Mouse (Mus musculus): ENCODE data around the gene Tbc1d2b.

Gene Tbc1d2b

DNA sequence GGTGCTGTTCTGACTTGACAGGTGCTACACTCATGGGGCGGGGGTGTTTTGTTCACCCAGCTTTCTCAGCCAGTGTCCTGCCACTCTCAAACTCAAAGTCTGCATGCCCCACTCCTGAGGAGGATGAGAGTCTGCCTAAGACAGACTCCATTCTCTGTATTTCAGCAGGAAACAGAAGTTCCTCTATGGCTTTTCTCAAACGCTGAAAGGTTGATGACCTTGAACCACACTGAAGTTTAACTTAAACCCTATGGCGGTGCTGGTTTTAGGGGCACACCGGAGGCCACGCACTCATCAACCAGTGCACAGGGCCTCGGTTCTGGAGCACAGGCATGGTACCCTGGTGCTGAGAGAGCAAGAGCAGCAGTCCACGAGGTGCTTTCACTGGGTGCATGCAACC is 13.4 kb downstream of the Tbc1d2b start:
- DNase-seq (ENCODE audit: low read depth, low spot score): no peak
- no peaks in the 10 kb centered on the region for H3K27me3 ChIP-seq (ENCODE audit: control insufficient read depth, insufficient read depth, low read length, poor library complexity, severe bottlenecking)
- no peaks in the 10 kb centered on the region for H3K36me3 ChIP-seq (ENCODE audit: control insufficient read depth, insufficient read depth, low read length, poor library complexity, severe bottlenecking)

DNA sequence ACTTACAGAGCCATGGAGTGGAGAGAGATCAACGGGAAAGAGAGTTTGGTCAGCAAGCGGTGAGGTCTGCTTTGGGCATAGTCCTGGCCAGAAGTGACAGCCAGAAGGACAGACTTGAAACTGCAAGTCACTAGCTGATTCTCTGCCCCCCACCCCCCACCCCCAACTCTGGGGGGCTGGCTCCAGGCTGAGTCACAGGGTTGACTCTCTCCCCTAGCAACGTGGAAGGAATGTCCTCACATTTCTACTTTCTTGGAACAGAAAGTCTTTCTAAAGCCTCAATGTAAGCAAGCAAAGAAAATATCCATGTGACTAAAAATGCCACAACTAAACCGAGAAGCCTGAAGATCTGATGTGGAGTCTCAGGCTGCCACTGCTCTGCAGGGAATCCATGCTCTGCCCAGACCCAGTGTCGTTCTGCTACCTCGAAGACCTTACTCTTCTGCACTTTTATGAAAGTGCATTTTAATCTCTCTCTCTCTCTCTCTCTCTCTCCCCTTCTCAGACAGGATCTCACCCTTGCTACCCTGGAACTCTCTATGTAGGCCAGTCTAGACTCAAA is 14.7 kb downstream of the Tbc1d2b start:
- no peak for DNase-seq (ENCODE audit: low read depth, low spot score)
- Histone ChIP-seq H3K36me3 (ENCODE audit: control insufficient read depth, insufficient read depth, low read length, poor library complexity, severe bottlenecking) (no peaks in the 10 kb centered on the region), H3K27me3 (ENCODE audit: control insufficient read depth, insufficient read depth, low read length, poor library complexity, severe bottlenecking) (no peaks in the 10 kb centered on the region)

DNA sequence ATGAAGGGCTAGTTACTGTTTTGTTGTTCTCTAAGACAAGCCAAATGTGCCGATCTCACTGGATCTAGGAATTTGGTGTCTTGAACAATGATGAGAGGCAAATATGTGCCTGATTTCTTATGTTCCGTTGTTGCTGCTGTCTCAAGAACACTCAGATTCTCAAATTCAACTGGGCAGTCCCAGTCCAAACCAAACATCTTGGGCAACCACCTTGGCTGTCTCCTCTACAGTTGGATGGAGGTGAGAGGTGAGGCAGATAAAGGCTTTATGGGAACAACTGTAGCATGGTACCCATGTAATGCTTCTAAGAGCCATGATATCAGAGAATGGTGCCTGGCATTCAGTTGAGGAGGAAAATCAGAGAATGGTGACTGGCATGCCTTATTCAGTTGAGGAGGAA is 17.4 kb downstream of the Tbc1d2b start:
- no peaks in the 10 kb centered on the region for H3K36me3 ChIP-seq (ENCODE audit: control insufficient read depth, insufficient read depth, low read length, poor library complexity, severe bottlenecking)
- no peak for DNase-seq (ENCODE audit: low read depth, low spot score)
- no peaks in the 10 kb centered on the region for H3K27me3 ChIP-seq (ENCODE audit: control insufficient read depth, insufficient read depth, low read length, poor library complexity, severe bottlenecking)

DNA sequence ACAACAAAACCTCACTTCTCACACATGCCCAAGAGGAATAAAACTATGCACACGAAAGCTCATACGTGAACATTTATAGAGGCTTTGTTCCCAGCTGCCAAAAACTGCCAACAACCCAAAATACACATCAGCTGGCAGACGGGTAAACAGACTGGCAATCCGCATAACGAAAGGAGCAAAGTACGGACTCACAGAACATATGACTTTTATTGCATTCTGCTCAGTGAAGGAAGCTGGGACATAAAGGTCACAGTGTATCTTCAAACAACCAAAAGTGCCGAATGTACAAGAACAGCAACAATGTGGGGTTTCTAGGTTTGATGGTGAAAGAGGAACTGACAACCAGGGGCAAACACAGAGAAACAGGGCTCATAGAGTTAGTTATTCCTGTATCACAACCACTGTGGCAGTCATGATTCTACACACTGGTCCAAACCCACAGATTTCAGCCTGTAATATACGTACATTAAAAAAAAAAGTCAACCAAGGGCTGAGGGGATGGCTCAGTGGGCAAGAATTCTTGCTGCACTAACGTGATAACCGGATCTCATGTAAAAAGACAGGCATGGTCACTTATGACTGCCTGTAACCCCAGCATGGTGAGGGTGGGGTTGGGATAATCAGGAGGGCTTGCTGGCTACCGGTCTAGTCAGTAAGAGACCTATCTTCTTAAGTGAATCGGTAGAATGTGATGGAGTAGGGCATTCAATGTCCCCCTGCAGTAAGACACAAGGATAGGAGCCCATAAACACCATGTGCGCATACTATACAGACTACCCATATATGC is 19.4 kb downstream of the Tbc1d2b start:
- DNase-seq (ENCODE audit: low read depth, low spot score): no peak
- H3K36me3 ChIP-seq (ENCODE audit: control insufficient read depth, insufficient read depth, low read length, poor library complexity, severe bottlenecking): no peaks in the 10 kb centered on the region
- H3K27me3 ChIP-seq (ENCODE audit: control insufficient read depth, insufficient read depth, low read length, poor library complexity, severe bottlenecking): no peaks in the 10 kb centered on the region

DNA sequence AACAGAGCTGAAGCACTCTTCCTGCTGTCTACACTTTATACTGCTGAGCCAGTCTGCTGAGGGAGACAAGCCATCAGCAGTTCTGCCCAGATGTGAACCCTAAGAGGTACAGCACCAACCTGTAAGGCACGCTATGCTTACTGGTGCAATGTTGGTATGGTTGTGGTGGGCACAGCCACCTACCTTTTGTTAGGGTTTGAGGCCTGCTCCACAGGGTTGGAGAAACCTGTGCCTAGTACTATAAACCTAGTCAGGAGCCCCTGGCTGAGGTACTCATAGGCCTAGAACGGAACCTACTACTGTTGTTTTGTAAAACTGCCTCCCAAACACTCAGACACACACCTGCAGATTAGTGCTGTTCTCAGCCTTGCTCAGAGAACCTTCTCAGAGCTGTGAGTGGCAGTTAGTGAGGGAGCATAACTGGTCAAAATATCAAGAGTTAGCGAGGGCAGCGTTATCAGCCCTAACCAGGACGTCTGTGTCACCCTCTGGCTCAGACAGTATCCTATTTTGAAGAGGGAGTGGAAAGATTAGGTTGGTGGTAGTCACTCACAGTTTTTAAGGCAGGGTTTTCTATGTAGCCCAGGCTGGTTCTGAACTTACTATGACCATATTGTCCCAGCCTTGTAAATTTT is 20.3 kb downstream of the Tbc1d2b start:
- no peak for DNase-seq (ENCODE audit: low read depth, low spot score)
- H3K36me3 ChIP-seq (ENCODE audit: control insufficient read depth, insufficient read depth, low read length, poor library complexity, severe bottlenecking): no peaks in the 10 kb centered on the region
- no peaks in the 10 kb centered on the region for H3K27me3 ChIP-seq (ENCODE audit: control insufficient read depth, insufficient read depth, low read length, poor library complexity, severe bottlenecking)

DNA sequence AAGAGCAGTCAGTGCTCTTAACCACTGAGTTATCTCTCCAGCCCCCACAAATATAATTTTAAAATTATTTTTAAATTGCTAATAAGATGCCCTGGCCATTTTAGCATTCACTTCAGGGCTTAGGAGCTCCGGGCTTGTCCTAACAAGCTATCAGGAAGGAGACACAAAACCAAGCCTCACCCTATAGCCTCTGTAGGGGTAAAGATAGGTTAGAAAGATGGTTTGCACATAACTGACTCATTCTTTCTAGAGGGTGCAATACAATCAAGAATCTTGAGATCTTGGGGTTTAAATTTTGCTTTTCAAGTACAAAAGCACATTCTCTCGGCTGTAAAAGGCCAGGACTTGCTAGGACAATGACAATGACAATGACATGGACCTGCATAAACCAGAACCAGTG is 21.6 kb downstream of the Tbc1d2b start:
- H3K36me3 ChIP-seq (ENCODE audit: control insufficient read depth, insufficient read depth, low read length, poor library complexity, severe bottlenecking): no peaks in the 10 kb centered on the region
- DNase-seq (ENCODE audit: low read depth, low spot score): no peak
- H3K27me3 ChIP-seq (ENCODE audit: control insufficient read depth, insufficient read depth, low read length, poor library complexity, severe bottlenecking): no peaks in the 10 kb centered on the region

DNA sequence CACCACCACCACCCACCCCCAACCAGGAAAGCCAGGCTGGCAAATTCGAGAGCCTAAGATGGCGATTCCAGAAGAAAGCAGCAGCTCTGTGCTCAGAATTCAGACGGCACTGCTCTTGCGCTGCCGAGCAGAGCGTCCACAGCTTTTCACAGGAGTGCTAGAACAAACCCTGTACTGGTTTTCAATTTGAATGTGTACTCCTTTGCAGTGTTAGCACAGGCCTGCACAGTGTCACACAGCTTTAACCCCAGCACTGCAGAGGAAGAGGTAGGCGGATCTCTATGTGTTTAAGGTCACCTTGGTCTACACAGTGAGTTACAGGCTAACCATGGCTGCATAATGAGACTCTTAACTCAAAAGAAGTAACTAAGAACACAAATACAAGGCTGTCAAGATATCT is 22.3 kb downstream of the Tbc1d2b start:
- Histone ChIP-seq H3K36me3 (ENCODE audit: control insufficient read depth, insufficient read depth, low read length, poor library complexity, severe bottlenecking) (no peaks in the 10 kb centered on the region), H3K27me3 (ENCODE audit: control insufficient read depth, insufficient read depth, low read length, poor library complexity, severe bottlenecking) (no peaks in the 10 kb centered on the region)
- no peak for DNase-seq (ENCODE audit: low read depth, low spot score)

DNA sequence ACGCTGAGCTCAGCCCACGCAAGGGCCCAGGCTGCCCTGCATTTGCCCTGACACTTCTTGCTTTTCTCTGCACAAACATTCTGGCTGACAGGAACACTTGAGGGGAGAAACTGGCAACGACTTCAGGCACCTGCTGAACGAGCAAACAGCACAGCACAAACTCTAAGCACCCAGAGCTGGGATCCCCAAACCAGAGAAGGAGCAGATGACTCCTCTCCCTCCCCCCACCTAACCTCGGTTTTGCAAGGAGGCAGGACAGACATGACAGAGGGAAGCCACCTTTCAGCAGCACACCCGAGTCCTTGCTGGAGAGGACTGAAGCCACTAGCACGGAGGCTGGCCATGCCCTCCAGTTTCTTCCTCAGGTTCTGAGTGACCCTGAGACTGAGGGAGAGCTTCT is 23.3 kb downstream of the Tbc1d2b start:
- H3K27me3 ChIP-seq (ENCODE audit: control insufficient read depth, insufficient read depth, low read length, poor library complexity, severe bottlenecking): no peaks in the 10 kb centered on the region
- H3K36me3 ChIP-seq (ENCODE audit: control insufficient read depth, insufficient read depth, low read length, poor library complexity, severe bottlenecking): no peaks in the 10 kb centered on the region
- DNase-seq (ENCODE audit: low read depth, low spot score): no peak

DNA sequence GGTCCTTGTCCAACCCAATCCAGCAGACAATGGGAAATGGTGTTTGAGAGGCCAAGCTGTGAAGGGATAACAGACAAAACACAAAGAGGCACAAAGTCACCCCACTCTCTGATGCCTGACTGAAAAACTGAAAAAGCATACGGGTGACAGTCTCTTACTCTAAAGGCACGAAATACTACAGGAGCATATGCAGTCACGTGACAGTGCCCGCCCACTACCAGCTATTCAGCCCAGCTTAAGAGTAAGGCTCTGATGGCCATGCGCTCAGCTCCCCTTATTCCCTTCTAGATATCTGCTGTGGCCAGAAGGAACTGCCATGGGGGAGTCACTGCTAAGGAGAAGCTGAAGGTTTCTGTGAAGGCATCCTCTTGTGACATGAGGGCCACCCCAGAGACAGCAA is 24.8 kb downstream of the Tbc1d2b start:
- H3K36me3 ChIP-seq (ENCODE audit: control insufficient read depth, insufficient read depth, low read length, poor library complexity, severe bottlenecking): no peaks in the 10 kb centered on the region
- H3K27me3 ChIP-seq (ENCODE audit: control insufficient read depth, insufficient read depth, low read length, poor library complexity, severe bottlenecking): no peaks in the 10 kb centered on the region
- DNase-seq (ENCODE audit: low read depth, low spot score): no peak

DNA sequence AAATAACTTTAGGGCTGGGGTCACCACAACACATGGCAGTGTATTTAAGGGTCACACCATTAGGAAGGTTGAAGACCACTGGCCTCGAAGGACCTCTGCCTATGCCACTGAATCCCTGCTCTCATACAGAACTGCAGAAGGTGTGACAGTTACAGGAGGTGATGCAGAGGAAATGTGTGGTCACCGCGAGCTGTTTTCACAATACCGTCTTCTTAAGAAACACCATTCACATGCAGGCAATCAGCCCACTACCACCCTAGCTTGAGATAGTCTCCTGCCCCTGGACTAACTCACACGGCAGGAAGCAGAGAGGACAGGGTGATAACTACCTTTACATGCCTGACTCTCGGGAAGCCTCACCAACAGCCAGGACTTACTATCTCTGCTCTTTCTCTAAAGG is 25.4 kb downstream of the Tbc1d2b start:
- H3K36me3 ChIP-seq (ENCODE audit: control insufficient read depth, insufficient read depth, low read length, poor library complexity, severe bottlenecking): no peaks in the 10 kb centered on the region
- no peaks in the 10 kb centered on the region for H3K27me3 ChIP-seq (ENCODE audit: control insufficient read depth, insufficient read depth, low read length, poor library complexity, severe bottlenecking)
- DNase-seq (ENCODE audit: low read depth, low spot score): no peak

DNA sequence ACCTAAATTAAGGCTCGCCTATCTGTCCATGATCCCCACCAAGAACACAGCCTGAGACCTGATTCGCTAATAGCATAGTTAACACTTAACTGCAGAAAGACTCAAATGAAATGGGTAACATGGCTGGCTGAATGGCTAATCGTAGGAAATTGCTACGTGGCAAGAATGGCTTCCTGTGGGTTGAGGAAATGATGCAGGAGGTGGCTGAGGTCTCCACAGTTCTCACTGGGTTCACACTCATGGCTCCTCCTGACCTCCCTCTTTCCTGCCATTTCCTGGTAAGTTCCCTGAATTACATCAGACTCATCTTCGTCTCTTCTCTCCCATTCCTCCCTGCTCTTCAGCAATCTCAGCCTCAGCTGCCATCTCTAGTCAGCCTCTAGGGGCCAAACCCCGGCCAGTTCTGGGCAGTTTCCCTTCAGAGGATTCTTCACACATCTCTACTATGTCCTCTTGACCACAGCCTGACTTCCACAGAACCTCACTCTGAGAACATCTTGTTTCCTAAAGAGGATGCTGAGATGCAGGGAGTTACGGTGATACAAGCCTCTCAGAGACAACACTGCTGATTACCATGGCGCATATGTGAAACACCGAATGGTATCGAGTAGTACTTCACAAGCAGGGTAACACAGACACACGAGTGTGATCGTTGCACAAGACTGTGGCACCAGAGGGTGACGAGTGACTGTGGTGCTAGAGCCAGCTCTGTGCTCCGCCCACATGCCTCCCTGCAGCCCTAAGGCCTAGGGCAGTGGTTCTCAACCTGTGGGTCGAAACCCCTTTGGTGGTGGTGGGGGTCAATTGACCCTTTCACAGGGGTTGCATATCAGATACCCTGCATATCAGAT is 26.1 kb downstream of the Tbc1d2b start:
- Histone ChIP-seq H3K27me3 (ENCODE audit: control insufficient read depth, insufficient read depth, low read length, poor library complexity, severe bottlenecking) (no peaks in the 10 kb centered on the region), H3K36me3 (ENCODE audit: control insufficient read depth, insufficient read depth, low read length, poor library complexity, severe bottlenecking) (no peaks in the 10 kb centered on the region)
- no peak for DNase-seq (ENCODE audit: low read depth, low spot score)

DNA sequence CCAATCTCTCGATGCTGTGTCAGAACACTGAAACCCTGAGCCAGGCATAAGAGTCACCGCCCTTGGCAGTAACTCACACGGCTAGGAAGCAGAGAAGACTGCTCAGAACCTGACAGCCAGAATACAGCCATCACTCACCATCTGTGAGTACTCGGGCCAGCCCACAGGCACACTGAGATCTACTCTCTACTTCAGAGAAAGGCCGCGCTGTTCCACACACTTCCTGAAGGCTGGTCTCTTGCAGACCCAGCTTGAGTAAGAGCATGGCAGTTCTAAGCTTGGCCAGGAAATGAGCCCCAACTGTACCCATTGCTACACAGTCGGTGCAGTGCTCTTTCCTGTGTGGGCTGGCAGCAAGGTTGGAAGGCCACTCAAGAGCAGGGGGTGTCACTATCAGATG is 27.7 kb downstream of the Tbc1d2b start:
- no peak for DNase-seq (ENCODE audit: low read depth, low spot score)
- Histone ChIP-seq H3K27me3 (ENCODE audit: control insufficient read depth, insufficient read depth, low read length, poor library complexity, severe bottlenecking) (no peaks in the 10 kb centered on the region), H3K36me3 (ENCODE audit: control insufficient read depth, insufficient read depth, low read length, poor library complexity, severe bottlenecking) (no peaks in the 10 kb centered on the region)

DNA sequence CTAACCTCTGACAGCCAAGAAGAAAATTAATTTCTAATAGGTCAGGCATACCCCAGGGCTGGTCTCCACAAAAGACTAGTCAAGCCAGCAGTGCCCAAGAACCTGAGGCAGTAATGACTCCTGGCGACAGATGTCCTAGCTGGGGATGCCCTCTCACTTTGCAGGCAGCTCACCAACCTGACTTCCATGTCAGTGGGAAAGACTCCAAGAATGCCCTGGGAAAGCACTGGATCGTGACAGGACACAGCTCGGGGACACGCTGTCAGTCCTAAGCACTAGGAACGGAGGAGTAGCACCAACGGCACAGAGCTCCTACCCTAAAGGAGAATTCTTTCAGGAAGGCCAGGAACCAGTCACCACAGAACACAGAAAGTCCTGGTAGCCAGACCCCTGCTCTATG is 28.3 kb downstream of the Tbc1d2b start:
- DNase-seq (ENCODE audit: low read depth, low spot score): no peak
- Histone ChIP-seq H3K36me3 (ENCODE audit: control insufficient read depth, insufficient read depth, low read length, poor library complexity, severe bottlenecking) (no peaks in the 10 kb centered on the region), H3K27me3 (ENCODE audit: control insufficient read depth, insufficient read depth, low read length, poor library complexity, severe bottlenecking) (no peaks in the 10 kb centered on the region)

DNA sequence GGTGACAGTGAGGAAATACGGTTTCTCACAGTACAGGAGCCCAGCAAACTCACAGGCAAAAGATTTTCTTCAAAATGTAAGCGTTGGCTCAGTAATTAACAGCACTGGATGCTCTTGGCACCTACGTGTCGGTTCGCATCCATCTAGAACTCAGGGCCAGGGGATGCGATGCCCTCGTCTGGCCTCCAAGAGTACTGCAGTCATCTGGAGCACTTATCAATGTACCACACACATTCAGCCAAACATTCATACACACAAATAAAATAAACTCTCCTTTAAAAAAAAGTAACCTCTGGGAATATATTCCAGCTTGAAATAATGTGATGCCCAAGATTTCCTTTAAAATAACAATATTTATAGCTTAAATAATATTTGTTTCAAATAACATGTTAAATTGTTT is 29.0 kb downstream of the Tbc1d2b start:
- no peaks in the 10 kb centered on the region for H3K36me3 ChIP-seq (ENCODE audit: control insufficient read depth, insufficient read depth, low read length, poor library complexity, severe bottlenecking)
- H3K27me3 ChIP-seq (ENCODE audit: control insufficient read depth, insufficient read depth, low read length, poor library complexity, severe bottlenecking): no peaks in the 10 kb centered on the region
- DNase-seq (ENCODE audit: low read depth, low spot score): no peak

DNA sequence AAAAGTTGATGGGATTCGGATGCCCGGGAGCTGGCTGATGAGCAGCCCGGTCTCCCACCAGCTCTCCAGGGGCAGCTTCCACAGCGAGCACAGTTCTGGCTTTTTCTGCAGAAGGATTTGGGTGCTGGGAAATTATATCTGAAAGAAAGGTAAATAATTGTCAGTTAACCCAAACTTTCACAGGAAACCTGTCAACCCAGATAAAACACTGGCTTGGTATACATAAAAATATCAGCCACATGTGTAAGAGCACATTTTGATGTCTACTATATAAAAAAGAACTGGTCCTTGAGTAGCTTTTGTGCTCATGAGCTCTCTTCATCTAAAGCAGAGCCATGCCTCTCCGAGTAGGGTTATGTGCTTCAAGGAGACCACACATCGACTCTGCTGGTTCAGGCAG is 29.6 kb downstream of the Tbc1d2b start:
- Histone ChIP-seq H3K36me3 (ENCODE audit: control insufficient read depth, insufficient read depth, low read length, poor library complexity, severe bottlenecking) (no peaks in the 10 kb centered on the region), H3K27me3 (ENCODE audit: control insufficient read depth, insufficient read depth, low read length, poor library complexity, severe bottlenecking) (no peaks in the 10 kb centered on the region)
- DNase-seq (ENCODE audit: low read depth, low spot score): no peak

All from splenic B cell, adult 2 months (primary cell).